Mouse (Mus musculus): ENCODE data around the gene Mfap5. TPM values are rescaled to one million over a fixed set of nuclear protein-coding genes. Genes with fewer than 3 reads are reported as not detected.

Mfap5 gene
- polyA plus RNA-seq, 1 experiment from 2014 or later, result 3.6 TPM

GRCm38 (mm10) chr6:122486297-122487117 lies 19.1 kb upstream of the Mfap5 start:
- Histone ChIP-seq H3K9me3 (ENCODE audit: control insufficient read depth, low read length) (no peaks in the 10 kb centered on the region), H3K27me3 (replicated peaks; ENCODE audit: control insufficient read depth, insufficient read depth, low read length) (no peaks in the 10 kb centered on the region), H3K27ac (ENCODE audit: low read depth, low read length) (peak overlapping the region; percentile 97), H3K9ac (ENCODE audit: low read depth, low read length) (peak overlapping the region; percentile 95), H3K4me2 (ENCODE audit: low read length) (peak overlapping the region; percentile 67), H3K36me3 (ENCODE audit: control insufficient read depth, insufficient read depth, low read length) (no peaks in the 10 kb centered on the region), H3K4me3 (ENCODE audit: low read length) (peak overlapping the region; percentile 80), H3K4me1 (ENCODE audit: control insufficient read depth, insufficient read depth, low read depth, low read length) (peaks cover 14% of the 10 kb centered on the region)
- ATAC-seq, result peak; percentile 93
- WGBS, result under 1% methylated on average over 65 of the region's 111 CpGs

- H3K9me3 ChIP-seq (ENCODE audit: control insufficient read depth, low read length), result no peaks in the 10 kb centered on the region
- peak overlapping the region; percentile 65 for H3K4me2 ChIP-seq (ENCODE audit: low read length)
- peak overlapping the region; percentile 26 for H3K27ac ChIP-seq (ENCODE audit: low read depth, low read length)
- H3K4me3 ChIP-seq (ENCODE audit: low read length), result peak overlapping the region; percentile 38
- ATAC-seq, result no peak
- H3K36me3 ChIP-seq (ENCODE audit: control insufficient read depth, insufficient read depth, low read length), result no peaks in the 10 kb centered on the region
- peak overlapping the region; percentile 46; the same call in 1 of the 2 replicates for H3K9ac ChIP-seq (ENCODE audit: low read depth, low read length)
- WGBS, result 28% methylated on average over 15 of the region's 15 CpGs
- H3K4me1 ChIP-seq (ENCODE audit: control insufficient read depth, insufficient read depth, low read depth, low read length), result peaks cover 15% of the 10 kb centered on the region
- no peaks in the 10 kb centered on the region for H3K27me3 ChIP-seq (replicated peaks; ENCODE audit: control insufficient read depth, insufficient read depth, low read length)
These were observed 14.6 kb upstream of the Mfap5 start for GRCm38 (mm10) chr6:122490929-122491512.

- Histone ChIP-seq H3K4me1 (ENCODE audit: control insufficient read depth, insufficient read depth, low read depth, low read length) (peaks cover 15% of the 10 kb centered on the region), H3K4me3 (ENCODE audit: low read length) (peak overlapping the region; percentile 38), H3K27me3 (replicated peaks; ENCODE audit: control insufficient read depth, insufficient read depth, low read length) (no peaks in the 10 kb centered on the region), H3K9ac (ENCODE audit: low read depth, low read length) (peak overlapping the region; percentile 46), H3K27ac (ENCODE audit: low read depth, low read length) (peak overlapping the region; percentile 26), H3K9me3 (ENCODE audit: control insufficient read depth, low read length) (no peaks in the 10 kb centered on the region), H3K36me3 (ENCODE audit: control insufficient read depth, insufficient read depth, low read length) (no peaks in the 10 kb centered on the region), H3K4me2 (ENCODE audit: low read length) (peak overlapping the region; percentile 65)
- peak; percentile 77 for ATAC-seq
- under 1% methylated on average over 16 of the region's 16 CpGs for WGBS
These were observed 14.1 kb upstream of the Mfap5 start for GRCm38 (mm10) chr6:122491557-122491956.

- no peak for ATAC-seq
- Histone ChIP-seq H3K4me1 (ENCODE audit: control insufficient read depth, insufficient read depth, low read depth, low read length) (peaks cover 15% of the 10 kb centered on the region), H3K27me3 (replicated peaks; ENCODE audit: control insufficient read depth, insufficient read depth, low read length) (no peaks in the 10 kb centered on the region), H3K4me2 (ENCODE audit: low read length) (no peak overlapping the region), H3K4me3 (ENCODE audit: low read length) (no peak overlapping the region), H3K9ac (ENCODE audit: low read depth, low read length) (no peak overlapping the region), H3K27ac (ENCODE audit: low read depth, low read length) (no peak overlapping the region), H3K9me3 (ENCODE audit: control insufficient read depth, low read length) (no peaks in the 10 kb centered on the region), H3K36me3 (ENCODE audit: control insufficient read depth, insufficient read depth, low read length) (no peaks in the 10 kb centered on the region)
- 23% methylated on average over 6 of the region's 6 CpGs for WGBS
These were observed 13.2 kb upstream of the Mfap5 start for GRCm38 (mm10) chr6:122492479-122492878.

- ATAC-seq, result no peak
- Histone ChIP-seq H3K36me3 (ENCODE audit: control insufficient read depth, insufficient read depth, low read length) (no peaks in the 10 kb centered on the region), H3K4me1 (ENCODE audit: control insufficient read depth, insufficient read depth, low read depth, low read length) (peaks cover 15% of the 10 kb centered on the region), H3K27me3 (replicated peaks; ENCODE audit: control insufficient read depth, insufficient read depth, low read length) (no peaks in the 10 kb centered on the region), H3K27ac (ENCODE audit: low read depth, low read length) (peak overlapping the region; percentile 49), H3K4me2 (ENCODE audit: low read length) (no peak overlapping the region), H3K9ac (ENCODE audit: low read depth, low read length) (no peak overlapping the region), H3K4me3 (ENCODE audit: low read length) (no peak overlapping the region), H3K9me3 (ENCODE audit: control insufficient read depth, low read length) (no peaks in the 10 kb centered on the region)
- WGBS, result 26% methylated on average over 6 of the region's 6 CpGs
These were observed 11.7 kb upstream of the Mfap5 start for GRCm38 (mm10) chr6:122493799-122494472.

GRCm38 (mm10) chr6:122495082-122495881 lies 10.4 kb upstream of the Mfap5 start:
- Histone ChIP-seq H3K36me3 (ENCODE audit: control insufficient read depth, insufficient read depth, low read length) (no peaks in the 10 kb centered on the region), H3K4me2 (ENCODE audit: low read length) (peak overlapping the region; percentile 22), H3K9me3 (ENCODE audit: control insufficient read depth, low read length) (no peaks in the 10 kb centered on the region), H3K4me3 (ENCODE audit: low read length) (no peak overlapping the region), H3K9ac (ENCODE audit: low read depth, low read length) (0 out of 2 replicates have a peak overlapping the region, but pooled peaks have one; percentile 8), H3K4me1 (ENCODE audit: control insufficient read depth, insufficient read depth, low read depth, low read length) (peaks cover 15% of the 10 kb centered on the region), H3K27ac (ENCODE audit: low read depth, low read length) (peak overlapping the region; percentile 49), H3K27me3 (replicated peaks; ENCODE audit: control insufficient read depth, insufficient read depth, low read length) (no peaks in the 10 kb centered on the region)
- peak; percentile 76 for ATAC-seq
- WGBS, result 9% methylated on average over 21 of the region's 21 CpGs

- Histone ChIP-seq H3K4me2 (ENCODE audit: low read length) (no peak overlapping the region), H3K36me3 (ENCODE audit: control insufficient read depth, insufficient read depth, low read length) (no peaks in the 10 kb centered on the region), H3K4me1 (ENCODE audit: control insufficient read depth, insufficient read depth, low read depth, low read length) (peaks cover 15% of the 10 kb centered on the region), H3K9me3 (ENCODE audit: control insufficient read depth, low read length) (no peaks in the 10 kb centered on the region), H3K27ac (ENCODE audit: low read depth, low read length) (peak overlapping the region; percentile 46; the same call in 1 of the 2 replicates), H3K4me3 (ENCODE audit: low read length) (no peak overlapping the region), H3K9ac (ENCODE audit: low read depth, low read length) (no peak overlapping the region), H3K27me3 (replicated peaks; ENCODE audit: control insufficient read depth, insufficient read depth, low read length) (no peaks in the 10 kb centered on the region)
- 32% methylated on average over 5 of the region's 5 CpGs for WGBS
- ATAC-seq, result no peak
These were observed 9.1 kb upstream of the Mfap5 start for GRCm38 (mm10) chr6:122496501-122496900.

GRCm38 (mm10) chr6:122498661-122499060 lies 7.0 kb upstream of the Mfap5 start, which contains the start of gene Rimklb:
Gene Rimklb, minus strand, starts transcription at chr6:122498761.
- no peak for ATAC-seq
- Histone ChIP-seq H3K36me3 (ENCODE audit: control insufficient read depth, insufficient read depth, low read length) (no peaks in the 10 kb centered on the region), H3K4me2 (ENCODE audit: low read length) (no peak within 1 kb of the TSS), H3K27ac (ENCODE audit: low read depth, low read length) (no peak within 1 kb of the TSS), H3K9me3 (ENCODE audit: control insufficient read depth, low read length) (no peaks in the 10 kb centered on the region), H3K4me1 (ENCODE audit: control insufficient read depth, insufficient read depth, low read depth, low read length) (peaks cover 15% of the 10 kb centered on the region), H3K9ac (ENCODE audit: low read depth, low read length) (no peak within 1 kb of the TSS), H3K27me3 (replicated peaks; ENCODE audit: control insufficient read depth, insufficient read depth, low read length) (no peaks in the 10 kb centered on the region), H3K4me3 (ENCODE audit: low read length) (no peak within 1 kb of the TSS)
- 87% methylated on average over 5 of the region's 5 CpGs for WGBS

Data from hindbrain, embryonic 16.5 days (tissue).